Mouse (Mus musculus) right cerebral cortex, postnatal 25 days (tissue): ENCODE measurements at regions not wholly inside any gene's neighbourhood (a gene's known extent, or its start where the extent isn't known, plus 50 kb on each side); places are given as distances from the start of the nearest gene placed in this dataset.
A peak's percentile ranks its signal among the peaks of the same experiment; 100 is the strongest.

Experiments
- DNase-seq: peaks from one replicate; pipeline ENCODE4 v3.0.0; 2022

DNA sequence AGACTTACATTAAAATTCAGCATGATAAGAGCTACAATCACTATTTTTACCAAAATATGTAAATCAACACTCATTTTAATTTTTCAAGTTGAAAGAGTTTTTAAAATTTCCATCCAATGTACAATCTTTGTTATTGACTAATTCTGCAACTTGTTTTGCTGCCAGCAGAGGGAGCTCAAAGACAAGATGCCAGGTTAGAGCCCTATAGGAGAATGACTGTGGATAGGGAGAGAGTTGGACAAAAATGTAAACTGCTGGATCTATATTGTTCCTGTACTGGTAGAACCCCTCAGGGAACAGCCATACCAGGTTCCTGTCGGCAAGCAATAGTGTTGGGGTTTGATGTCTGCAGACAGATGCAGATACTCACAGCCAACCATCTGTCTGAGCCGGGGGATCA is 288.8 kb upstream of the 4930550L24Rik start:
- peak; percentile 17 for DNase-seq
